Mouse (Mus musculus): ENCODE measurements around the gene Gp5.
"Not testable (repeated sequence)": the region's sequence is repeated elsewhere in the genome, so short reads cannot be mapped to it uniquely, and the experiment has no call there.

Gp5 gene

GRCm38 (mm10) chr16:30310647-30311046, at the start of gene Gp5:
Gp5 (minus strand) TSS chr16:30310779.
- CTCF ChIA-PET: interaction anchor here (0.6 kb wide), 1 partner anchor 358 kb away, joined by 3 read pairs; no protein-coding TSS in a partner anchor

GRCm38 (mm10) chr16:30353489-30353888, 42.9 kb upstream of the Gp5 start:
- CTCF ChIA-PET: not testable (repeated sequence)

DNA sequence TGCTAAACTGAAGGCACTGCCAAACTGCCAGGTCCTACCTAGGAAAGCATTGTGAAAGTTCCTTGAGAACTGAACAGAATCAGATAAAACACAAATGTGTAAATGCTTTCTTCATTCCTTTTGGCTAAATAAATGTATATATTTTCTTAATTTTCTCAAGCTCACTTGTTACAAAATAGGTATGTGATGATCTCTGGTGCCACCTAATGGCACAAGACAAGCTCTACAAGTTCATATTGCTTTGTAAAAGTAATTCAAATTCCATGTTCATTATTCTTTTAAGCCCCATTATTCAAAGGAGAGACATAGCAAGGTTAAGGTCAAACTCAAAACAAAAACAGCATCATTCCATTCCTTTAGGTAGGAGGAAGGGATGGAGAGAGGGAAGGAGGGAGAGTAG, 3.7 kb upstream of the Gp5 start:
- CTCF ChIA-PET: no interaction called here

DNA sequence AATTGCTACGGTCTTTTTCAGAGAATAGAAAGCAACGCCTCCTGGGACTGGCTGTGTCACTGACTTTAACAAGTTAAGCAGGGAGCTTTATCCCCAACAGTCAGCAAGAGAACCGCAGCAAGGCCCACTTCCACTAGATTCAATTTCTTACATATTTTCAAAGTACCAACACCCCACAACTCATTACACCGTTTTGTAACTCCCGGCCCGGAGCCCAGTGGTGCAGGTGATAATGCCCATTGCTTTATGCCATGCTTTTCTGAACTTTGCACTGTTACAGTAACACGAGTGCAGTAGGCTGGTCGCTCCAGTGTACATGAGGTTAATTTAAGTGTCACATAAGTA, 436 bp downstream of the Gp5 start:
- CTCF ChIA-PET: interaction anchor here (0.6 kb wide), 1 partner anchor 357 kb away, joined by 3 read pairs; no protein-coding TSS in a partner anchor

GRCm38 (mm10) chr16:30309395-30310170, 996 bp downstream of the Gp5 start:
- CTCF ChIA-PET: no interaction called here

DNA sequence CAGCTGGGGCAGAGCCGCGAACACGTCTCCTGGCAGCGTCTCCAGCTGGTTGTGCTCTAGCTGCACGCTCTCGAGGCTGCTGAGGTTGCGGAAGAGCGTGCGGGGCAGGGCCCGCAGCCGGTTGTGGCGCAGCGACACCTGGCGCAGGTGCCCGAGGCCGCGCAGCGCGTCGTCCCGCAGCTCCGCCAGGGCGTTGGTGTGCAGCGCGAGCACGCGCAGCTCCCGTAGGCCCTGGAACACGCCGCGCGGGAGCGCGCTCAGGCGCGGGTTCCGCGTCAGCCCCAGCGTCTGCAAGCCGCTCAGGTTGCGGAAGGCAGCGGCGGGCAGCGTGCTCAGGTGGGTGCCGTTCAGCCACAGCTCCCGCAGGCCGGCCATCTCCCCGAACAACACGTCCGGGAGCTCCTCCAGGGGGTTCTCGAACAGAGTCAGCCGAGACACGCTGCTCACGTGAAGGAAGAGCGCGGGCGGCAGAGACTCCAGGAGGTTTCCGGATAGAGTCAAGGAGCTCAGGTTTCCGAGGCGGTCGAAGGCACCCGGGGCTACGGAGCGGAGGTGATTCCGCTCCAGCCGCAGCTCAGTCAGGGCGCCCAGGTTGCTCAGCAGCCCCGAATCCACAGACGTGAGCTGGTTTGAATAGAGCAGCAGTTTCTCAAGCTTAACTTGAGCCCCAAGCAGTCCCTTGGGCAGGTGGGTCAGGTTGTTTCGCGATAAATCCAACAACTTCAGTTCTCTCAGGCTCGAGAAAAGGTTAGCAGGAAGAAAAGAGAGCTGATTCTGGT, 1.8 kb downstream of the Gp5 start:
- CTCF ChIA-PET: no interaction called here

DNA sequence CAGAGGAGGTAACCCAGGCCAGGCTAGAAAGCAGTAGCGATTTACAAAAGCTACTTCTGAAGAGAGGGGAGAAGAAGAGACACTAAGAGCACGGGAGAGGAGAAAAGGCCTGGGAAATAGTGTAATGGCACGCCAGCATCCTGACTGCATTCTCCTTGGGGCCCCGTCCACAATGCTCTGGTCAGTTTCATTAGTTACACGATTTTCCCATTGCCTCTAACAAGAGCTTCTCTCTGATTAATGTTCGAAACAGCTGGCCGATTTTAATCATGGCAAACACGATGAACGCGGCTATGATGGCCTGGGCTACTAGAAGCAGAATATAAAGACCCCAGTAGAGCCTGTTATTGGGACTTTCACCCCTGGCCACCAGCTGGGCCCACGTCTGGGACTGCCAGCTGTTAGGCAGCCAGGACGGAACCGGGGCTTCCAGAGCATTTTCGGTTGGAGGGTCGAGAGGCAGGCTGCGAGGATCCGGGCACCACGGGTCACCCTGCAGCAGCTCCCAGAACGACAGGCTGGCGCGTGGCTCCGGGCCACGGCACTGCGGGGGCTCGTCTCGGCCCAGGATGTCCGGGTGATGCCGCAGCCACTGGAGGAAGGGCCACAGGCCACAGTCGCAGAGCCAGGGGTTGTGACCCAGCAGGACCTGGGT, 2.5 kb downstream of the Gp5 start:
- CTCF ChIA-PET: no interaction called here

DNA sequence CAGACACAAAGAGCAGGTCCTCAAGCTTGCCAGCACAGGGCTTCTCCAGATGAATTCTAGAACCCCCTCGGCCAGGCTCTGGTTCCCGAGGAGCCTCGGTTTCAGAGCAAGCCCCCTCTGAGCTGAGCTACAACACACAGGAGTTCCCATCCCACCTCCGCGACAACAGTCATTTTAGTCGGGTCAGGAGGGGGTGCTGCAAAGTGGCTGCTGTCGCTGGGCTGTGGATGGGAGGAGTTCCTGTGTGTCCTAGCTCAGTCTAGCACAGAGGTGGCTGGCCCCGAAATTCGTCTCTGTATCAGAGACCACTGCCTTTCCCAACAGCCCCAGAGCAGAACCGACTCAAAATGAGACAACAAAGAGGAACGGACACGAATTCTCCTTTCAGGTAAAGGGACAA, 3.3 kb downstream of the Gp5 start:
- CTCF ChIA-PET: no interaction called here

DNA sequence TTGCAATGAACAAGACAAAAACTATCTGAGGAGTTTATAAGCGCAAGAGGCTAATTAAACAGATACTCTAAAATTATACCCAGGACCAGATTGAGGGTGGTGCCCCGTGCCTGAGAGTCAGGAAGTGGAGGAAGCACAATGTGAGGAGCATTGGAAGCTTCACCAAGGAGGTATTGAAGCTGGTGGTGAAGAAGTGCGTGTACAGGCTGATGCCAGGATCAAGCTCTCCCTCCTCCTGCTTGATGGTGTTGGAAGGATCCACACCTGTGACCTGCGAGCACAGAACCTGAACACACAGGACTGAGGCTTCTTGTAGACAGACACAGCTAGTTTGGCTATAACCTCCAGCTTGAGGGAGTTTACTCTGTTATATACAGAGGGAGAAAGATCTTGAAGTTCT, 4.5 kb downstream of the Gp5 start:
- CTCF ChIA-PET: interaction anchor here (0.5 kb wide), 1 partner anchor 69 kb away, joined by 10 read pairs; no protein-coding TSS in a partner anchor

DNA sequence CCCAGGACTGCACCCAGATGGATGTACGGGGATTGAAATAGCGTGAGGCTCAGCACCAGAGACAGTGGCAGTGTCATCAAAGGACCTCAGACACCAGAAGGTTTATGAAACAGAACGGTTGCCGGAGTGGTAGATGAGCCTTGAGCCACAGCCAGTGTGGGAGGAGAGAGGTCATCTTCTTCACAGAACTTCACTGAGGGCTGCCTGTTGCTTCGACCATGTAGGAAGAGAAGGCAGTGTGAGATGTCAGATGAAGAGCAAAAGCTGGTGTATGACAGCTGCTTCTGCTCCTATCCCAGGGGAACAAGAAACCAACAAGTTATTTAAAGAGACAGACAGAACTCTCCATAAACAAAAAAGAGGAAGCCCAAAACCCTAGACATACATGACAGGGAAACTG, 6.3 kb downstream of the Gp5 start:
- CTCF ChIA-PET: no interaction called here

- CTCF ChIA-PET: no interaction called here
Measured at GRCm38 (mm10) chr16:30303411-30303810, 7.2 kb downstream of the Gp5 start.

DNA sequence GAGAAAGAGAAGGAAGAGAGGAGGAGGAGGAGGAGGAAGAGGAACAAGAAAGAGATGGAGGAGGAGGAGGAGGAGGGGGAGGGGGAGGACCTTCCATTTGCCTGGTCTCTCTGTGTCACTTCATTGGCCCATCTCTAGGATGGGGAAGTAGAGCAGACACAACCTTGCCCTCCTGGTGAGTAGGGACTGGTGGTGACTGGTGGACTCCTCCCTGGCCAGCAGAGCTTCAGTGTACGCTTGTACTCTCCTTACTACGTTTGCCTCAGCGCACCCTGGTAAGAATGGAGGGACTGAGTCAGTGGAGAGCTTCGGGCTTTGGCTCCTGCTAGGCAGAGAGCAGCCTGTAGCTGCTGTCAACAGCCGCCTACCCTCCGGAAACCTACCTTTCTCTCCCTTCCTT, 7.9 kb downstream of the Gp5 start:
- CTCF ChIA-PET: no interaction called here

DNA sequence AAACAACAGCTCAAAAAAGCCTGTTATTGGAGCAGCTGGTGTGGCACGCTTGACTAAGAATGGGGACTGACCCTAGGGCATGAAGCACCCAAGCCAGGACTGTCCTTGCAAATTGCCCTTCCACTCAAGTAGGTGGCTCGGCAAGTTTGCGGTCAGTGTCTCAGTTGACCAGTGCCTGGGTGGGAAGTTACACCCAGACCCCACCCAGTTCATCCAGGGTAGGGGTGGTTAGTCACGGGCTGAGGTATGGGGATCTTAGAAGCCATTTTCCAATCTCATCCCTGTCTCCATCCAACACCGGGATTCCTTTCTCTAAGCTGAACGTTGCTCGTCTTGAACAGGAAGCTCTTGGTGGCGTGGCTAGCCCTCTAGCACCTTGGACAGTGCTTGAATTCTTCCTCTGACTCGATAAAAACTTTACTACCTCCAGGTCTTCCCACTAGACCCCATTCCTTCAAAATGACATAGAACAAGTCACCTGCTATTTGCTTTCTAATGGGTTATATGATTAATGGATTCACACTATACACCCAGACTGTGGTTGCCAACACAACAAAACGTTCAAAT, 10.8 kb downstream of the Gp5 start:
- CTCF ChIA-PET: no interaction called here

DNA sequence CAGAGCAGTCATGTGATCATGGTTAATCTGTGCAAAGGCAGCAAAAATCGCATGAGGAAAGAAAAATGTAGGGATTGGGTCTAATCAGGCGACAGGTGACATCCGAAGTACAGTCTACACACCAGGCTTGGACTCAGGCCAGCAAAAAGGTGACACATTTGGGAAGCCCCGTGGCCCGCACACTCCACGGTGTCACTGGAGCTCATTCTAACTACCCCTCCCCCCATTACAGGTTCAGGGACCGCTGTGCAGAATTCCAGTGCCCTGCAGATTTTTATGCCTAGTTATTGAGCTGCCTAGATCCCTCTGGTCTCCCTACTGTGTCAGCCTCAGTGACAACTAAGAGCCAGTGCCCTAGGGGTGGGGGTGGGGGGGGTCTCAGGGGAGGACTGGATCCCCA, 13.1 kb downstream of the Gp5 start:
- CTCF ChIA-PET: no interaction called here

- CTCF ChIA-PET: interaction anchor here (0.5 kb wide), 1 partner anchor 63 kb away, joined by 3 read pairs; no protein-coding TSS in a partner anchor
Measured at GRCm38 (mm10) chr16:30296601-30297275, 13.8 kb downstream of the Gp5 start.

- CTCF ChIA-PET: no interaction called here
Measured at GRCm38 (mm10) chr16:30295106-30295505, 15.5 kb downstream of the Gp5 start.

GRCm38 (mm10) chr16:30290436-30290835, 20.1 kb downstream of the Gp5 start:
- CTCF ChIA-PET: no interaction called here

- CTCF ChIA-PET: interaction anchor here (0.5 kb wide), 1 partner anchor 36 kb away, joined by 5 read pairs; no protein-coding TSS in a partner anchor
Measured at GRCm38 (mm10) chr16:30285701-30286100, 24.9 kb downstream of the Gp5 start.

DNA sequence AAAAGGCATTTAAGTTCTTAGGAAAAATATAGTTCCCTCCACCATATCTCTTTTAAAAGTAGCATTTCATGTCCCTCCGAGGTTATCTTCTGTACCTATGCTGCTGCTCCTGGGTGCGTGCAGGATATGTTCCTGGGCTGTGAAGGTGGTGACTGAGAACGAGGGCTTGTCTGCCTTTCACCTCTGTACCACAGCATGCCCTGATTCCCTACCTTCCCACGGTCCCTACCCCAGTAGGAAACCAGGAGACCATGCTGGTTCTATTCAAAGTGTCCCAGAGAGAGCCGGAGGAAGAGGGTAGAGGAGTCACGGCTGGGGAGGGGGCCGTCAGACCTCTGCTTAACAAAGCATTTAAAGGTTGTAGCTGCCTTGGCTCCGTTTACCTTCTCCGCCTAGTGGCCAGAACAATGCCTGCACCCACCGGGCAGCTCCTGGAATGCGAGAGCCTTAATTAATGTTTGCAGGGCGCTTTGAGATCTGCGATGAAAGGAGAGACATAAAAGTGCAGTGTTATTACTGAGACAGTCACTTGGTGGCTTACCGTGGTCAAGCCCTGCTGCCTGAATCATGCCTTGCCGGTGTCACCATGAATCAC, 26.7 kb downstream of the Gp5 start:
- CTCF ChIA-PET: no interaction called here

GRCm38 (mm10) chr16:30282844-30283495, 27.6 kb downstream of the Gp5 start, which contains the start of gene Lrrc15:
Lrrc15 (minus strand) TSS chr16:30283256.
- CTCF ChIA-PET: no interaction called here
